Mouse (Mus musculus) heart, adult 11 months (tissue): ENCODE measurements around the gene Calhm5.

Experiments
- DNase-seq: peaks from one replicate; pipeline ENCODE4 v3.0.0; 2022

Calhm5 gene

DNA sequence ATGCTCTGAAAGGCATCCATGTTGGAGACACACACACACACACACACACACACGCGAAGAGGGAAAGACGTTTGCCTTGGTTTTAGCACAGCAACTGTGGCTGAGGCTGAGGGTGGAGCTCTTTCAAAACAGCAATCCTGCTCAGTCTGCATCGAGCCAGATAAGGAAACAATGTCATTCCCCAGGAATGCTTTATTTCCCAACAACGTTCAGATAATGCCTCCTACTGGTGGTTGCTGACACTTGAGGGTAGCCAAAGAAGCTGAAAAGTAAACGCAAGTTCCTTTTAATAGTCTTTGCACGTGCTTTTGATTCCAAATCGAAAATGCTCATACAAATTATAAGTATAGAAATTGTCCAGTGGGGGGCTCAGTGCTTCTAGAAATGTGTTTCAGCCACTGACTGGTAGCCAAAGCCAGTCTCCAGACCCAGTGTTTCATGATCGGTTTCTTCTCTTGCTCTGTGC, at the start of gene Calhm5:
Gene Calhm5 (minus strand): TSS at position 102 of the 466 bp plus-strand sequence.
- DNase-seq = peak; percentile 94

- peak; percentile 56 for DNase-seq
Observed at GRCm38 (mm10) chr10:34141693-34142092, 45.4 kb upstream of the Calhm5 start.

DNA sequence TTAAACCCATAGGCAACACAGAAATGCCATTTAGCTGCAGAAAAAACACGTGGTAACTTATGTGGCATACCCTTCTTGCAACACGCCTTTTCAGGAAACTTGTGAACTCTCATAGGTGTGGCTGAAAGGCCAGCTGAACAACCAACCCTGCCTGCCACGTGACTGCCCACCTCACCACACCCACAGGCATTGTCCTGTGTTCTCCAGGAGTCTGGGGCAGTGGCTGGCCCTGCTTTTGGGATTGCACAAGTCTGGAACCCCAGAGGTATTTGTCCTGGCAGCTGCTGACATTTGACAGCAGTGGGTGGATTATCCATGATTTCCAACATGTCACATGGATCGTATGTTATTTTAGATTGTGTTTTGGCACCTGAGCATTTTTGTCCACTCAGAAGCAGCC, 43.4 kb upstream of the Calhm5 start:
- DNase-seq = no peak

GRCm38 (mm10) chr10:34138027-34138426, 41.7 kb upstream of the Calhm5 start:
- DNase-seq = no peak

DNA sequence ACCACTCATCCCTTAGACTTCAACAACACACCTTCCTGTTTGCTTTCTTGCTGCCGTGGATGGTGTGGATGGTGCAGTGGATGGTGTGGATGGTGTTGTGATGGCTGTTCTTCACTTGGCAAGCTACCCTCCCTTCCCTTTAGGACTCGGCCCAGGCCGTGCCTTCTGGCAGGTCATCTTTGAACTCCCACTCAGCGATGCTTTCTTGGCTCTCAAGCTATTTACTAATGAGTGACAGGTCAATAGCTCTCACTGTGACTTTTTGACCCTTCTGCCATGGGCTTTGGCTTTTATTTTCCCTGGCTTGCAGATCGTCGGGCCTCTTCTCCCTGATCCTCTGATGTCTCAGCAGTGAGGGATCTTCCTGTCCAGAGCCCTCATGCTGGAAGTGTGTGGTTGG, 40.1 kb upstream of the Calhm5 start:
- no peak for DNase-seq

DNA sequence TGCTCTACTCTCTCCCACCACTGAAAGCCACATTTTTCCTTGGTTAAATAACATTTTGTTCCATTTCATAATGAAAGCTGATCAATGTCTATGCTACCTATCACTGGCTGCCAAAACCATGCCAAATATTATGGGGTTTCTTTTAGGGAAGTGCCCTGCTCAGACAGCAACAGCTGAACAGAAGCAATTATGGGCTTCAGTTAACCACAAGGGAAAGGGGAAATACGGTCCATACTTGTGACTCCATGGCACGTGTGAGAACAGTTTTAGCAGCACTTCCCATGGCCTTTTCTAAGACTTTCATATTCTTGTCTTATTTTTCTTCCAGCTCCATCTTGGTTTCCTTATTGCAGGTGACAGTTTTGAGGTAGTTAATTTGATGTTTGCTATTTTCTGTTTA, 35.0 kb upstream of the Calhm5 start:
- DNase-seq = peak; percentile 92

- peak; percentile 95 for DNase-seq
Observed at GRCm38 (mm10) chr10:34128391-34128790, 32.1 kb upstream of the Calhm5 start.

DNA sequence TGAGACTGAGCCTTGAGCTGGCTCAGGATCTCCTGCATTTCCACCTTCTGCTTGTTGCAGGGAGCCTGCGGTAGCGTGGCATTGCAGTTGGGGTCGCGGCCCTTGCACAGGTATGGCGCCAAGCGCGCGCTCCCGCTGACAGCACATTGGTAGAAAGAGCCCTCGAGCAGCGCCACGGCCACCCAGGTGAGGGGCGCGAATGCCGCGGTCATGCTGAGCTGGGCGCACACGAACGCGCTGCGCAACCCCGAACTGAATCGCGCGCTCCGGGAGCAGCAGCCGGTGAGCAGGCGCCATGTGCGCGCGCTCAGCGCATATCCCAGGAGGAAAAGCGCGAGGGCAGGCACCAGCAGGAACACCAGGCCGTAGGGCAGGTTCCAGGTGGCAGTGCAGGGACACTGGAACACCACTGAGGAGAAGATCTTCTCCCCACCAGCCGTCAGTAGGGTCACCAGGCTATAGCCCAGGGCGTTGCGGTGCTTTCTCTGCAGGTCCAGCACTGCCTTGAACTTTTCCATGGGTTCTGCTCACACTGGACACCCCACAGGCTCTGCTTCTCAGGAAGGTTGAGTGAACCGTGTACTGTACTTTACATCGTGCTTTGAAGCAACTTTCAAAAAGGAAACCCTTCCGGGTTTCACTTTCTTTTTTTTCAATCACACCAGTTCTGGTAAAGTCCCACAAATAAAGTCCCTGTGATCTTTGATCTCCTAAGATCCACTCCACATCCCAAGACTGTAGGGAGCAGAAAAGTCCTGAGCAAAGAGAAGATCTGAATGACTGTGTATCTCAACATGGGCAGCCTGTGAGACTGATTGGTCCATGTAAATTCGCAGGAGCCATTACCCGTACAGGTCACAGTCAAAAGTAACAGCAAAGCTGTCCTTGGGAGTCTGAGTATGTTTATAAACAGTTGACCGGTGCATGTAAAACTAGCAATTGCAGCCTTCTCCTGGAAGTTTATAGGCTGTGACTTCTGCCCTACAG, 31.4 kb upstream of the Calhm5 start, which contains the start of gene Calhm6:
Gene Calhm6 (minus strand): TSS at position 593 of the 987 bp plus-strand sequence.
- DNase-seq = peak; percentile 93

GRCm38 (mm10) chr10:34118421-34118820, 22.1 kb upstream of the Calhm5 start:
- no peak for DNase-seq

DNA sequence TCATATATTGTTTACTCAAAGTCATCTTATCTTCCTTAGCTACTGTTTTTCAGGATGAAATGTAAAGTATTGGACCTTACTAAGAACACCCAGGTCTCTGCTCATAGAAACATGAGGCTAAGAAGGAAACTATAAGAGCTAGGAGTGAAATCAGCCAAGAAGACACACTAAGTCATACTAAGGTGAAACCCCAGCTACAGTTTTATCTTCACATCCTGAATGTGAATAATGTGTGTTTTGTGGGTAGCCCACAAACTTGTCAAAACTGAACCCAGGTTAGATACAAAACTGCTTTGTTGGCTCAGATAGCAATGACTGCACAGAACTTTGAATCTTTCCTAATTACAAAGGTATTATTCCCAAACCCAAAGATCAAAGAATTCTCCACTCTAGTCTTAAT, 21.5 kb upstream of the Calhm5 start:
- no peak for DNase-seq

GRCm38 (mm10) chr10:34117131-34117530, 20.8 kb upstream of the Calhm5 start:
- no peak for DNase-seq

DNA sequence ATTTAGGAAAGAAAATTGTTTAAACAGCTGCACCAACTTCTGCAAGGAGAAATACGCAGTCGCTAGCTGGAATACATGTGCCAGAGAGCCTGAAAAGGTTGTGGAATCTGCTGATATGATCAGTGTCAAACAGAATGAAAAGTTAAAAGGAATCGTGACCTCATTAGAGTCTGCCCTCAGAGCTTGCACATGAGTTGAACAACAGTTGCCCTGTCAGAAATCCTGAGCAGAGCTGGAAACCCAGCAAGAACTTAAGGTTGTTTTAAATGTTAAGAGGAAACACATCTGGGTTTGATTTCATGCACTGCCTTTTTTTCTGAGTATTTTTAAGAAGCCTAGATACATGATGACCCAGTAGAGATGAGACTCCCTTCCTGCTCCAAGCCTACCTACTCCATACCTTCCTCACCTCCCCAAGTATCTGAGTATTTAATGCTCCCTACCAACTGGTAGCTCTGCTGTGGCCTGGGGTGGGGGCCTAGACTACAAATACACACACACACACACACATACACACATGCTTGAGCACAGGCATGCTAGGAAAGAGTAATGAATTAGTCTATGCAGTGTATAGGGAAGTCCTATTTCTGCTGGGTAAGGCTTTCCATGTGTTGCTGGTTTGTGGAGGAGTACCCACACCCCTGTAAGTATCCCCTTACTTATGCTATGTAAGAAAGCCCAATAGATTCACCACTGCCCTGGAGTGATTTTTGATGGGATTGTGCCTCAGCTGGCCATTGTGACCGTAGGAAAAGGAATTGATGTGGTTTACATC, 15.8 kb upstream of the Calhm5 start:
- DNase-seq = no peak

DNA sequence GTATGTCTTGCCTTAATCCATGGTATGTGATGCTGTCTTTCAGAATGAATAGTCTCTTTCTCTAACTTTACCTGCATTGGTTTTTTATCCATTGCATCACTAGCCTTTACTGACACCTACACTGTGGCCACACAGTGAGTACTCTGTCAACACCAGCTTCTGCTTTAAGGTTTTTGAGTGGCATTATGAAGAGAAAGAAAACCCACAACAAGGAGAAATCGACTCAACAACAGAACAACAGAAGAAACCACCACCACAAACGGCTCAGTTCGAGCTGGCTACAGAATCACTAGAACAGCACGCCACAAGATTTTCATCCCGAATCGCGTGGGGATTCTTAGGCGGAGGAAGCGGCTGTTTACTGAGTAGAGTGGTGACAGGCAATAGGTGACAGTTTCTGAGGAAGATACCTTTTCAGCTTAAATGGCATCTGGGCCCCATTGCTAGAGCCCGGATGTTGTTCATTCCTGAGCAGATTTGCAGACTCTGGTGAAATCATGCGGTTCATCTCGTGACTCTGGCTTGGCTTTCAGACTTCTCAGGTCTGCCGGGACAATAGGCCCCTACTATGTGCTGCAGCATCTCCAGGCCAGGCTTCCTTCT, 14.6 kb upstream of the Calhm5 start:
- DNase-seq = no peak

DNA sequence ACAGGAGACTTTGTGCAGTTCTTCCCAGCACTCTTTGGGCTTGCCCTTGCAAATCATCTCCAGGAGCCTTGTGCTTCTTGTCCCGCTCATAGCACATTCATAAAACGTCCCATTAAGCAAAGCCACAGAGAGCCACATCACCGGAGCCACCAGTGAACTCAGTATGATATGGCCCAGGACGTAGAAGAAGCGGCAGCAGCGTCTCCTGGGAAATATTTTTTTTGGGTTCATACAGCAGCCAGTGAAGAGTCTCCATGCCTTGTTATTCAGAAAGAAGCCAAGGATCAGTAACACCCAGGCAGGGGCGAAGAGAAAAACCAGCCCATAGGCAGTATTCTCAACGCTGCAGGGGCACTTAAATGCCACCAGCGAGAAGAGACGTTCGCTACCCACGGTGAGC, 355 bp downstream of the Calhm5 start:
- no peak for DNase-seq

DNA sequence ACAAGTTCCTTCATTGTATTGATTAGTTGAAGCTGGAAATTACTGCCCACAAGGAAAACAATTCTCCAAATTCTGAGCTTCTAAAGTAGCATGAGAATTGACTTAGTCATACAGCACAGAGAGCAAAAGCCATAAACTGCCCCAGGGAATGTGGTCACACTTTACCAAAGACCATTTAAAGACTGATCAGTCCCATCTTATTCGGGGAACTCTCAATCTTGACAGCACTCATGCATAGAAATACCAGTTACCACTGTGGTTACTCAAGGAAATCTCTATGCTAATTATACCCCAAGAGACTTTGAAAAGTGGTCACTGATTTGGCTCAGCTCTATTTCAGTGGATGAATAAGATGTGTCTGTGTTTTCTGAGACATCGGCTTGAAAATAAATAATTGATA, 1.2 kb downstream of the Calhm5 start:
- DNase-seq = no peak

- no peak for DNase-seq
Observed at GRCm38 (mm10) chr10:34091888-34092287, 4.4 kb downstream of the Calhm5 start.

DNA sequence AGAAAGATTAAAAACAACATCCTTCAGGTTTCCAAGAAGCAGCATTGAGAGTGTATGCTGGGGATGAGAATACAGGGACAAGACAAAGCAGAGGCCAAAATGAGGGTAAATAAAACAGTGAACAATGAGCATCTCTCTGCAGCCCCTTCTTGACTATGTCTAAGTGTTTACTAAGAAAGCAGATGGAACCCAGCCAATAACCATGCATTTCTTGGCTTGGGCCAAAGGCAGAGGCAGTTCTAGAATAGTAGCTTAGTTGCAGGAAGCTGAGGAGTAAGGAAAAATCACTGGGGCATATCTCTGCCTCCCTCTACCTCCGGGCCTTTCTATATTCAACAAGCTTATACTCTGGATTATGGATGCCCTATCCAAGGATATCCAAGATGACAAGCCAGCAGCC, 5.8 kb downstream of the Calhm5 start:
- no peak for DNase-seq

DNA sequence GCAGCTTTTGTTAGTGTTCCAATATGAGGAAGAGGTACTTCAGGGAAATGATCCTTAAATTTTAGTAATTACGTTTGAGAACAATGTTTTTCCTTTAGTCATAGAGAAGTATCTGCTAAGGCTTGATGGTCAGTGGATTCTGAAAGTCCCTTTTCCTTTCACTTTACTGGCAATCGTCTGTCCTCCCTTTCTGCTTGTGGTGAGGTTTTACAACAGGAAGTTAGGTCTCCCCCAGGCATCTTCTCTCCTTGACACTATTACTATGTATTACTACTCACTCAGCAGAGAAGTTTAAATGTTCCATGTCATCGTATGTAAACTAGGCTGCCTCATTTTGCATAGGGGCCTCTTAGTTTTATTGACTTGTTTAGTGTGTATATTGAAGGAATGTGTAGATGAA, 6.8 kb downstream of the Calhm5 start:
- no peak for DNase-seq

GRCm38 (mm10) chr10:34088515-34088914, 7.8 kb downstream of the Calhm5 start:
- DNase-seq = no peak

DNA sequence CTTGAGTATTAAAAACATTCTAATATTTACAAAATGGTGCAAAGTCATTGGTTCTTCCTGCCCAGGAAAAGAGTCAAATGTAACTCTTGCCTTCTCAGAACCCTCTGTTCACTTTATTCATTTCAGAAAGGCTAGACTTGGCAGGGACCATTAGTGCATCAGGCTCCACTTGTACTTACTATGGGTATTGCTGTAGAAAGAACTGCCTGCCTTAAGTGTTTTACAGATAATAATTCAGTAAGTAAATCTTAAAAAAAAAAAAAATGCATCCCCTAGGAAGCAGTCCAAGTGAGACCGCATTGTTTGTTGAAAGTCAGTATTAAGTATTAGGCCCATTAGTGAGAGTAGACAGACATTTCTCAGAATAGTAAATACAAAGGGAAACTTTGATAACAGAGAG, 9.8 kb downstream of the Calhm5 start:
- no peak for DNase-seq

DNA sequence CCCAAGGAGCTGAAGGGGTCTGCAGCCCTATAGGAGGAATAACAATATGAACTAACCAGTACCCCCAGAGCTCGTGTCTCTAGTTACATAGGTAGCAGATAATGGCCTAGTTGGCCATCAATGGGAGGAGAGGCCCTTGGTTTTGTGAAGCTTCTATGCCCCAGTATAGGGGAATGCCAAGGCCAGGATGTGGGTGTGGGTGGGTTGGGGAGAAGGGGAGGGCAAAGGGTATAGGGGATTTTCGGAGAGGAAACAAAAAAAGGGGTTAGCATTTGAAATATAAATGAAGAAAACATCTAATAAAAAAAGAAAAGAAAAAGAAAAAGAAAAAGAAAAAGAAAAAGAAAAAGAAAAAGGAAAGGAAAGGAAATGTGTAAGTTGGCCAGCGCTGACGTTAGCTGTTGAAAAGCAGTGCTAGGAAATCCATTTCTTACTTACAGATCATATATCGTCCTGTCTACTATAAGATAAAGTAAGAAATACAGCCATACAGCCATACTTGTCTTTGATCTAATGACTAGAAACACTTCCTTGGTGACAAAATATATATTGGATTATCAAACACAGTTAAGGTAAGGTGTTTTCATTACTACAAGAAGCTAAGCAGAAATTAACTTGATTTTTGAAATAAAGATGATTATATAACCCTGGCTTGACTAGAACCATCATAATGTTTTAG, 21.7 kb downstream of the Calhm5 start:
- DNase-seq = no peak

DNA sequence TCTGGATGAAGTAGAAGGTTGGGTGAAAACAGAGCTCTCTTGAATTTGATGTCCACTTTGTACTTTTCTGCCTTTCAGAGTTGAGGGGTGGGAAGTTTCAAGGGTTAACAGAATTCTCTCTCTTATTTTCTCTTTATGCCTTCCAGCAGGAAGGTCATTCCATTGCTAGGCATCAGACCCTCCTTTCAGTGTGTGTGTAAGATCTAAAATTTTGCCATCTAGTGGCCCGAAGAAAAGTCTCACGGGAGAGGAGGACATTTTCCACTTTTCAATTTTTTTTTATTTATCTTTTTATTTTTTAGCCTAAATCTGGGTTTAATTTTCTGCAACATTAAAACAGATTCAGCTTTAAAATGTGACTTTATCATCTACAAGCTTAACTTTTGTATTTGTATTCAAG, 24.7 kb downstream of the Calhm5 start:
- DNase-seq = no peak
